21 mouse cellular contexts compared by ENCODE assay signal in the genomic region with DNA sequence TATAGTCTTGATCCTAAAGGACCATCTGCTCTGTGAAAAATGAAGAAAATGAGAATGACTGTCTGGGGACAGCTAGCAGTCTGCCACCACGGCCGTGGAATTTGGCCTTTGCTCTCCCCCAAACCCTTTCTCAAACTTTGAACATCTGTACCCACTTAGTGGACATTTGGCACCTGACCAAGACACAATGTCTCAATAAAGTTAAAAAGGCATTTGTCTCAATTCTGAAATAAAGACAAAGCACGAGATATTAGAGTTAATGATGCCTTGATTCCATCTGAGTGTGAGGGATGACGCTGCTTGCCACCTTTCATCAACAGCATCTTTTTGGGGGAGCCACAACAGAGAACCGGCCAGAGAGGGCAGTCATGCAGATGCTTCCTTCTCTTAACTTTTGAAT.
DNase-seq lines count a peak whose midpoint lies in the region; ATAC-seq and TF ChIP-seq lines count a peak whose summit lies in the region.
"Had no signal": no experiment of that assay in that cellular context is flagged by ENCODE, and none has a peak within 500 bp of the region (broad histone marks: within the 10 kb centered on the region; RNA-seq: fewer than 3 reads in every experiment).

No protein-coding gene starts in this region.

- no peak for ATAC-seq in kidney, embryonic 16.5 days (ENCODE audit: low FRiP score, low TSS enrichment)
- ATAC-seq in neural tube, embryonic 15.5 days (ENCODE audit: low FRiP score) = no peak
- no peak for ATAC-seq in neural tube, embryonic 11.5 days (ENCODE audit: insufficient read depth, low FRiP score, low TSS enrichment)
- no peak for ATAC-seq in frontal cortex, adult (ENCODE audit: low TSS enrichment)
- ATAC-seq in megakaryocyte progenitor cell, adult 5-6 weeks (replicated peaks; ENCODE audit: poor library complexity) = no peak
- ATAC-seq: CD4-positive, CD25-positive, alpha-beta regulatory T cell, adult 4 months; forebrain, embryonic 15.5 days; intestine, embryonic 15.5 days had no signal

- H3K27me3 ChIP-seq in kidney, adult 2 months (replicated peaks; ENCODE audit: control insufficient read depth, insufficient read depth, low read length) = no peaks in the 10 kb centered on the region
- no peaks in the 10 kb centered on the region for H3K27me3 ChIP-seq in kidney, embryonic 16.5 days (ENCODE audit: insufficient read depth, low read length)
- H3K27me3 ChIP-seq in neural tube, embryonic 15.5 days (replicated peaks) = no peaks in the 10 kb centered on the region
- H3K27me3 ChIP-seq in neural tube, embryonic 11.5 days (ENCODE audit: control insufficient read depth, insufficient read depth, low read length) = no peaks in the 10 kb centered on the region; the same call in 1 of the 2 replicates
- H3K27me3 ChIP-seq: embryonic facial prominence, embryonic 12.5 days; forebrain, embryonic 15.5 days; intestine, embryonic 15.5 days had no signal

- TF ChIP-seq POLR2A in kidney, adult 2 months (IDR thresholded peaks at IDR 0.05; ENCODE audit: low read depth, low read length) = no peak

- no peaks in the 10 kb centered on the region for H3K9me3 ChIP-seq in kidney, embryonic 16.5 days (ENCODE audit: low read length)
- no peaks in the 10 kb centered on the region for H3K9me3 ChIP-seq in neural tube, embryonic 15.5 days (replicated peaks)
- no peaks in the 10 kb centered on the region for H3K9me3 ChIP-seq in neural tube, embryonic 11.5 days (ENCODE audit: control insufficient read depth, low read length)
- H3K9me3 ChIP-seq: embryonic facial prominence, embryonic 12.5 days; forebrain, embryonic 15.5 days; heart, embryonic 12.5 days; intestine, embryonic 15.5 days had no signal

- DNase-seq in kidney, adult 2 months = peak; percentile 54
- peak; percentile 22 for DNase-seq in neural tube, embryonic 10.5 days (ENCODE audit: extremely low spot score, low spot score)
- peak; percentile 56 for DNase-seq in embryo, embryonic 10.5 days (ENCODE audit: low spot score)
- peak; percentile 18 for DNase-seq in neural tube, embryonic 11.5 days (ENCODE audit: low spot score)
- DNase-seq: adrenal gland, postnatal 10 days; B cell, adult 2 months; cerebellum, adult 18-20 months; cerebellum, postnatal 10 days; gastrocnemius, postnatal 14 days; heart, postnatal 36 days had no signal

- H3K36me3 ChIP-seq in kidney, adult 2 months (ENCODE audit: control insufficient read depth, insufficient read depth, low read length) = no peaks in the 10 kb centered on the region
- no peaks in the 10 kb centered on the region for H3K36me3 ChIP-seq in kidney, embryonic 16.5 days (ENCODE audit: insufficient read depth, low read length)
- no peaks in the 10 kb centered on the region for H3K36me3 ChIP-seq in neural tube, embryonic 15.5 days
- no peaks in the 10 kb centered on the region for H3K36me3 ChIP-seq in neural tube, embryonic 11.5 days (ENCODE audit: control insufficient read depth, insufficient read depth, low read length)
- H3K36me3 ChIP-seq: embryonic facial prominence, embryonic 12.5 days; forebrain, embryonic 15.5 days; G1E; heart, embryonic 12.5 days; intestine, embryonic 15.5 days had no signal

- H3K4me3 ChIP-seq in kidney, adult 2 months (ENCODE audit: insufficient read depth, low read depth, low read length) = no peak overlapping the region
- H3K4me3 ChIP-seq in kidney, embryonic 16.5 days (ENCODE audit: low read length) = no peak overlapping the region
- no peak overlapping the region for H3K4me3 ChIP-seq in neural tube, embryonic 15.5 days (replicated peaks)
- no peak overlapping the region for H3K4me3 ChIP-seq in neural tube, embryonic 11.5 days (ENCODE audit: low read depth, low read length)
- H3K4me3 ChIP-seq: embryonic facial prominence, embryonic 12.5 days; forebrain, embryonic 15.5 days; heart, embryonic 12.5 days; intestine, embryonic 15.5 days had no signal

- no peak overlapping the region for H3K27ac ChIP-seq in kidney, adult 2 months (ENCODE audit: insufficient read depth, low read depth, low read length)
- H3K27ac ChIP-seq in kidney, embryonic 16.5 days (ENCODE audit: low read length) = no peak overlapping the region
- H3K27ac ChIP-seq in neural tube, embryonic 15.5 days (replicated peaks) = no peak overlapping the region
- no peak overlapping the region for H3K27ac ChIP-seq in neural tube, embryonic 11.5 days (ENCODE audit: low read depth, low read length)
- H3K27ac ChIP-seq: embryonic facial prominence, embryonic 12.5 days; forebrain, embryonic 15.5 days; hindbrain, embryonic 14.5 days; intestine, embryonic 15.5 days had no signal

- no peak for TF ChIP-seq CTCF in kidney, adult 2 months (conservative IDR thresholded peaks at IDR 0.05; ENCODE audit: insufficient read depth, insufficient read length, low read depth, low read length)

- no peaks in the 10 kb centered on the region; the same call in 1 of the 2 replicates for H3K4me1 ChIP-seq in kidney, adult 2 months (ENCODE audit: control insufficient read depth, insufficient read depth, low read length)
- H3K4me1 ChIP-seq in kidney, embryonic 16.5 days (ENCODE audit: insufficient read depth, low read length) = no peaks in the 10 kb centered on the region
- no peaks in the 10 kb centered on the region for H3K4me1 ChIP-seq in neural tube, embryonic 15.5 days
- H3K4me1 ChIP-seq in neural tube, embryonic 11.5 days (ENCODE audit: control insufficient read depth, insufficient read depth, low read length) = no peaks in the 10 kb centered on the region
- H3K4me1 ChIP-seq: forebrain, embryonic 15.5 days; heart, embryonic 12.5 days; intestine, embryonic 15.5 days had no signal

- H3K4me2 ChIP-seq in kidney, embryonic 16.5 days (replicated peaks; ENCODE audit: low read depth, low read length) = no peak overlapping the region
- no peak overlapping the region for H3K4me2 ChIP-seq in neural tube, embryonic 15.5 days
- H3K4me2 ChIP-seq in neural tube, embryonic 11.5 days (ENCODE audit: low read depth) = no peak overlapping the region
- H3K4me2 ChIP-seq: embryonic facial prominence, embryonic 12.5 days; forebrain, embryonic 15.5 days; heart, embryonic 12.5 days; hindbrain, embryonic 14.5 days; intestine, embryonic 15.5 days had no signal

- 23% methylated on average over 5 of the region's 5 CpGs for WGBS in kidney, adult 2 months
- 36% methylated on average over 5 of the region's 5 CpGs for WGBS in kidney, embryonic 16.5 days
- 65% methylated on average over 5 of the region's 5 CpGs for WGBS in neural tube, embryonic 15.5 days
- WGBS in neural tube, embryonic 11.5 days = 36% methylated on average over 5 of the region's 5 CpGs

- no peak overlapping the region for H3K9ac ChIP-seq in kidney, embryonic 16.5 days (replicated peaks; ENCODE audit: low read length)
- no peak overlapping the region for H3K9ac ChIP-seq in neural tube, embryonic 15.5 days (replicated peaks)
- no peak overlapping the region for H3K9ac ChIP-seq in neural tube, embryonic 11.5 days (ENCODE audit: low read length)
- H3K9ac ChIP-seq: embryonic facial prominence, embryonic 12.5 days; forebrain, embryonic 15.5 days; heart, embryonic 12.5 days; hindbrain, embryonic 14.5 days; intestine, embryonic 15.5 days had no signal
